Mouse (Mus musculus) adrenal gland (tissue): ENCODE measurements around the gene Plch1.

Source experiments
- intact Hi-C: fragments of 180-260 bp; cut with DNase I; formaldehyde crosslinking; loops from one replicate; pipeline ENCODE4 v1.15.1; 2025

Plch1 gene

DNA sequence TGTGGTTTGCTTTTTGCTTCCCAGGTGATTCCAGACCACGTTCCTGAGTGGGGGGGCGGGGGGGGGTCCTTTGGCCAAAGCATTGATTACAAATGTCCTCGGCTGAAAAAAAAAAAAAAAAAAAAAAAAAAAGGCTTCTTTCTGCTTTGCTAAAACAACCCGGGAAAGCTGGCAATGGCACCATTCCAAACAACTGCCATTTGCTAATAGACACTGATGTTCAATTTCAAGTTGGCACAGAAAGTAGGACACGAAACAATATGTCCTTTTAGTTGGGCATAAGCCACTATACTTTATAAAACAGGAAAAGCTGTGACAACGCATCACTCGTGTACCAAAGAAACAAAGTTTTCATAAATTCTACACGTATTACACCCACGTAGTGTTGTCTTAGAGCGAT lies 36.6 kb downstream of the Plch1 start:
- intact Hi-C loops = no loop called here

DNA sequence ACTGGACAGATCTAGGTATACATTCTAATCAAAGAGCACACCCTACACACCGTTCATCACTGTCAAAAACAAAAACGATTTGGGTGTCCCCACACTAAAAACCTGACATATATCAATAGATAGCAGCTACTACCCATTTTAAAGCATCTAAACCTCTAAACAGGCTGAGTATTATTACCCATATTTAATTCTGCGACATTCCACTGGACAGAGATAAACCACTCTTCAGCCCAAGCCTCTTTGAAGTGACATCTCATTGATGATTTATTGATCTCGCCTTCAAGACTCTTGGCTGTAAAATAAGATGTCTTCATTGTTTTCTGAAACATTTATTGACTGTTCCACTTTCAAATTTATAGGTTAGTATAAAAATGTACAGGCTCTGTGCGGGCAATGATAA lies 46.4 kb downstream of the Plch1 start:
- intact Hi-C loops = no loop called here

DNA sequence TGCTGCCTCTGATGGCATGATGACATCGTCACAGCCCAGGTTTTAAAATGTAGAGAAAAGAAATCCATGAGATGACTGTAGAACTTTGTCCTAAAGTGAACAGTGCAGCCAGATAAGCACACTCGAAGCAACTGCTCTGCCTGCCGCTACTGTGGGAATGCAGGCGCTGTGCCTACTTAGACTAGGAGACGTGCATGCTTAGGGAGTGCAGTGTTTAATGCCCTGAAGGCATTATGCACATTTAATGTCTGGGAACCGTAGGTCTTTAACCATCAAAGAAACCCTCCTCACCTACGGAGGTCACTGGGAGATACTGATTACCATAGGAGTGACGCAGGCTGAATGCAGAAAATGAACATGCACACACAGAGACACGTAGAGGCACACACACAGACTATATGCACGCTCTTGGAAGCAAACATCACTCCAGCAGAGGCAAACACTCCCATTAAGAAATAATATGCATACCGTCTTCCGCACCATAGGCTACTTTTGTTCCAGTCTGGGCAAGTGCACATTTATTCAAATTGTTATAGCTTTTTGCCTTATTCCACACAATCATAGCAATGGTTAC lies 48.1 kb downstream of the Plch1 start:
- intact Hi-C loops = no loop called here

DNA sequence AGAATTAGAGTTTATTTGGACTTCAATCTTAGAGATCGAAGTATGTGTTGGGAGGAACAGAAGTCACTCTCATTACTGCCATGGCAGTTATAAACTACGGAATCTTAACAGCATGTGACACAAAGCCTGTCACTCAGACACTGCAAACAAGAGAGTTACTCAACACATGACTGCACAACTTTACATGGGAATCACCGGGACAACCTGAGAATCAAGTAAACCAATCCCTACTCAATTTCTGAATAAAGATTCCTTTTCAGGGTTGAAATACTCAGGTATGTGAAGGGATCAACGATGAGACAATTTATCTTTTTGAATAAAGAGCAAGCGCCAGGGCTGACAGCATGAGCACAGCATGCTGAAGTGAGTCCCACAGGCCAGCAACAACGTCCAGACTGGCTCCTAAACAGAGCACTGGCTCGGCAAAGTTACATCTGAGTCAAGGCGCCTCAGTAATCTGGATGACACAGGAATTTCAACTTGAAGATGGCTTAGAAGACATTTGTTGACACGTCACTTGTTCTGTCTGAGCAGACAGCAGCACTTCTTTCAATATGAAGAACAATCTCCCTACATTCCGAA lies 49.4 kb downstream of the Plch1 start:
- intact Hi-C loops = no loop called here

DNA sequence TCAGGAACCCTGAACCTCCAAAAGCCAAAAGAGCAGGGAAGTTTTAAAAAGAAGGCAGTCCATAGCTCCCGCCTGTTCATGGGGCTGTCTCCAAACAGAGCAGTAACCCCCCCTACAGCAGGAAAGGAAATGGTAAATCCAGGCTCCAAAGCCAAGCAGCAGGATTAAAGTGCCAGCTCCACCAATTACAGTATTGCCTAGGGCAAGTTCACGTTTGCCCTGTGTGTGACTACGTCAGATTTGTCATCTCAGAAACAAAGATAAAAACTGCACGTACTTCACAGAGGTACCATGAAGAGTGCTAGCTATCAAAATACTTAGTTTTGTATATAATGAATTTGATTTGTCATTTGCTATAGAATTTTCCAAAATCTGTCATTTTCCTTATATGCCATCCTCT lies 55.1 kb downstream of the Plch1 start:
- intact Hi-C loops = no loop called here

DNA sequence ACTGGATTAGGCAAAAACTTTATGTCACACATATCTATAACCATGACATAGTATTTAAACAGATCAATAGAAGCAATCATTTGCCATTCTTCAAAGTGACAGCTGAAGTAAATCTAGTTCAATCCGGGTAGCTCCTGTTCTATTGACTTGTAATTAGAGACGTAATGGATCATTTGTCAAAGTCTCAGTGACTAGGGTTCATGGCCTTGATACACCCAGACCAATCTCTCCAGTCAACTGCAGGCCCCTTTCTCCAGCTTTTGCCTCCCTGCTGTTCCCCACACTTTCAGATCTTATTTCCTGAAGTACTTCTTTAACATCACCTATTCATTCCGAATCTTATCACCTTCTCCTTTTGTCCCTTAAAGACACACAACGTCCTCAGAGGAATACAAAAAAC lies 56.8 kb downstream of the Plch1 start:
- intact Hi-C loops = no loop called here

DNA sequence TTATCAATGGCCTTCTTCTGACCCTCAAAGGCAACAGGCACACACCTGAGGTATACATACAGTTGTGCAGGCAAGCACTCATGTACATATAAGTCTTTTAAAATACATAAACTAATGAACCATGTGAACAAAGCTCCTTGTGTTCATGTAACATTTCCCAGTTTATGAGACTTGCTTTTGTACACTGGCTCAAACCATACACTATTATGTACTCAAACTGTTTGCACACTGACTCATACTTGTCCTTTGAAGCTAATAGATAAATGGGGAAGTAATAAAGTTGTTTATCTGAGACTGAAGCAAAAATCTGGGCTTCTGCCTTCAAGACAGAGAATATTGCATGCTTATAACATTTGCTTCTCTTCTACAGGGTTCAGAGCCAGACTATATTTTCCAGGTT lies 61.5 kb downstream of the Plch1 start:
- intact Hi-C loops = no loop called here

DNA sequence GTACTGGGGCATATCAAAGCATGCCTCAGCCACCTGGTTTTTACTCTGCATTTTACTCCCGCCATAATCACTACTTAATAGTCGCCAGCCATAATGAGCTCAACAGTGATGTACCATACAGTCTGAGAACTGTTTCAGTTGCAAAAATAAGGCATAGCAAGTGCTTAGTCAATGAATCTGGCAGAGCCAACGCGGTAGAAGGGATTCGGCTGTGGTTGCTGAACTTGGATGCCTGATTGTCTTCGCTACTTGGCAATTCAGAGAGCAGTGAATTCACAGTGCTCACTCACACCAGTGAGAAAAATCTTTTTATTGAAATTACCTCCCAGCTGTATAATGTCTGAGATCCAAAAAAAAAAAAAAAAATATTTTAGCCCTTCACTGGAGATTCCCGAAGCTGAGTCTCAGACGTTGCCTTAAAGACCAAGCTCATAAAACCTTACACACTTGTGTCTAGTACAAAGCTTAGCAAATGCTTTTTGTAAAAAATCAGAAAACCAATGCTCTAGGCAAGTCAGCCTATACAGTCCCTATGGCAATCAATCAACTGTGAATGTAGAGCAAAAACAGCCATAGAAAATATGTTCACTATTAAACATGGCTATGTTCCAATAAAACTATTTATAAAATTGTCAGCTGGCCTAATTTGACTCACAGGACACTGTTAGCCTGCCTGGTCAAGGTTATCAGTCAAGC lies 62.2 kb downstream of the Plch1 start:
- intact Hi-C loops = no loop called here

DNA sequence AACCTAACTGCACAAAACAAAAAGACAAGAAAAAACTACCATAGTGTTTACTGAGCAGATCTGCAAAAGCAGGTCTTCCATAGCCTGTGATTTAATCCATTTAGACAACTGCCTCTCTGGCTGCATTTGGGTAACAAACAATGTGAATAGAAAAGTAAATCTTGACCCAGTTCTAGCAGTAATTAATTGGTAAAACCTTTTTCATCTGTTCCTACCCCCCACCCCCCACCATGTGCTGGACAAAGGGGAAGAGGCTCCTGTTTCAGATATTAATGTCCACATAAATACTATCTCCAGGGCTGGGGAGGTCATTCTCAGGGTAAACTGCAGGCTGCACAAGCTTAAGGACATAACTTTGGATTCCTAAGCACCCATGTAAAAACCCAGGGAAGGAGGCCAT lies 63.5 kb downstream of the Plch1 start:
- intact Hi-C loops = no loop called here

DNA sequence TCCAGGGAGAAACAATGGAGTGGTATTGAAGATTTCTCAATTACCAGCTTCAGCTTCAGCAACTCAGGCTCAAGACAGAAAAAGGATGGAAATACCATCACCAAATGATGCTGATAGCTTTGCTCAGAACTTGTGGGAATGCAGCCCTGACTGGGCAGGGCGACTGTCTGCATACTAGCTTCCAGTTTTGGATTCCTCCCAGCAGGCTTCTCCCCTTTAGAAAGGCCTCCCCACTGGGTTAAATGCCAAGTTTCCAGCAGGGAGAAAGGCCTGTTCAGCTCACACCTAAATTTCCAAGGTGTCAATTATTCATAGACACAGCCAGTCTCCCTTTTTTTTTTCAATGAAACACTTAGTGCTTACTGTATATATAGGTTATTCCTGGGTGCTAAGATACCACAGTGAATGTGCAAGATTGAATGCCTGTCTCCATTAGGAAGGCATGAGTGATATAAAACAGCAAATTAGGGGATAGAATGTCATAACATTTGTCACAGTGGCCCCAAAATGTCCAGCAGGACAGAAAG lies 75.3 kb downstream of the Plch1 start:
- intact Hi-C loops = no loop called here

DNA sequence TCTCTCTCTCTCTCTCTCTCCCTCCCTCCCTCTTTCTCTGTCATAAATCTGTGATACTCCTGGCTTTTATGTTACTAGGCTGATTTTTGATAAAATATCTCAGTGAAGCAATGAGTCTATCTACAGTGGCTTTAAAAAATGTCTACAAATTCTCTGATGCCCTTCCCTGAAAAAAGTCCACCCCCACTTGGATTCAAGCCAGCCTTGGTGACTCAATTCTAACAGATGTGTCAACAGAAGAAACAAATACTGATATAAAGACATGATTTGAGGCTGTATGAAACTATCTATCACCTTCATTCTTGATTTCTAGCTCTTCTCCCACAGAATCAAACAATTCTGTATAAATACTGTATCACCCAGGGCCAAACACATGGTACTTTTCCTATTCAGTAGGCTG lies 76.6 kb downstream of the Plch1 start:
- intact Hi-C loops = no loop called here

DNA sequence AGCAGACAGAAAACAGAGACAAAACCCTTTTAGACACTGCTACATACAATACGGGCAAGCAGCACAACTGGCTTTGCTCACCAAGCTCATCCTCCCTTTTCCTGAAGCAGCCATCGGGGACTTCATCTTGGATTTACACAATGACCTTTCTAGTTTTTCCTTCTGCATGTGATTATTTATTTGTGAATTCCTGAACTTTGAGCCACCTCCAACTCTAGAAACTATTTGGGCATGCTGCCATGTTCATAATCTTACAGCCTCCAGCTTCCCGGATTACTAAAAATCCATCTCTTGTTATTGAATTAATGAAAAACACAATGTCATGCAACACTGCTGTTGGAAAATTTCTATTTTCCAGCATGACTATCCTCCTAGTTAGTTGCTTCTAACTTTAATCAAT lies 84.1 kb downstream of the Plch1 start:
- intact Hi-C loops = no loop called here

DNA sequence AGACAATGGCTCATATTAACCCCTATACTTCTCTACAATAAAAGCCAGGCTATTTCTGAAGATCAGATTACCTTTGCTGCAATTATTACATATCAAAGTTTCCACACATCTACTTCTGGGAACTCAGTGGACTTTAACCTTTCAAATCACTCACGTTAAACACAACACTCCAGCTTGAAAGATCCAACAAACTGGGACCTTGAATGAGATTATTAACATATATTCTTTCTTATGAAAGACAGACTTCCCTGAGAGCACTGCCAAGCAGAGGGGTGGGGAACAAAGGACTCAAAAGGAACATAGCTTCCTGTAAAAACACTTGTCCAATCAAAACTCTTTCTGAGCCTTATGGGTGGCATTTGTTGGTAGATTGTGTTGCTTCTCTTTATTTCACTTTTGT lies 85.1 kb downstream of the Plch1 start:
- intact Hi-C loops = no loop called here

DNA sequence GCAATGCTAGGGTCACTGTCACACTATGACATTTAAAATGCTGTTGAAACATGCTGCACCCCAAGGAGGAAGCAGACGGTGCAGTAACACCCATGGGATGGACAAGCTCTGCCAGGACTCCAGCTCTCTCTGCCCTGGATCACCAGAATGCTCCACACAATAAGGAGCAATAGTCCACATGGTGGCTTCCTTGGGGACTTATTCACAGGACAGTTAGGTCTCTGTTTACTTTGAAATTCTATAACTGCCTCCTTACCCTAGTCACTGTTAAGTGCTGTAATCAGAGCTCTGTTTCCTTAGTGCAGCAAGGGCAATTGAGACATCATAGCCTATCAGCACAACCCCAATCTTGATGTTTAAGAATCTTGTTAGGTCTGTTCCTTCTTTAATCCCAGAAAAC lies 92.4 kb downstream of the Plch1 start:
- intact Hi-C loops = no loop called here

DNA sequence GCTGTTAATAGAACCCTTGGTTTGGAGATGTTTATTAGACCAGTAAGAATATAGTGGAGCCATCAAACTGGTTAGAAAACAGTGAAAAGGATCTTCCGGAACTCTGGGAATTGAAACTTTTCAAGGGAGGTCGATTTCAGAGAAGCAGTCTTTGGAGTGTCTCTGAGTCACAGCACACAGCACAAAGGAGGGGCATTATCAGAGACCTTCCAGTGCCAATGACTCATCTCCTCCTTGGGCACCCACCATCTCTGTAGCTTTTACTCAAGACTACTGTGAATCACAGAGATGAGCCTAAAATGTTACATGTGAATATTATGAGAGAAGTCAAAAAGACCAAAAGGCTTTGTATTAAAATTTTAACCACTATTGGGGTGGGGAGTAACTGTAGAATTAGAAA lies 93.8 kb downstream of the Plch1 start:
- intact Hi-C loops = no loop called here

DNA sequence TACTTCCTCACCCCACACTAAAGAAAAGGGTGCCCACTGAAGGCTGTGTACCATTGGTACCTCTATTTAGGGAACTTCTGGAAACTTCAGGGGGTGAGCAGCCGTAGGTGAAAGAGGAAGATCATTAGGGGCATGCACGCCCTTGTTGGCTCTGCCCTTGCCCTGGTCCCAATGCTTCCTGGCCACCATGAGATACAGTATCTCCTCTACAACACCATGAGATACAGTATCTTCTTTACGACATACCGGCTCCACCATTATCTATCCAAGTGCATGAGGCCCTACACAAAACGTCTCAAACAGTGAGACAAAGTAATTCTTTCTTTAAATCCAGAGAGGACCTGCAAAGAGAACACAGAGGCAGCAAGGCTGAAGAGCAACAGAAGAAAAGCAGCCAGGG lies 98.6 kb downstream of the Plch1 start:
- intact Hi-C loops = no loop called here

DNA sequence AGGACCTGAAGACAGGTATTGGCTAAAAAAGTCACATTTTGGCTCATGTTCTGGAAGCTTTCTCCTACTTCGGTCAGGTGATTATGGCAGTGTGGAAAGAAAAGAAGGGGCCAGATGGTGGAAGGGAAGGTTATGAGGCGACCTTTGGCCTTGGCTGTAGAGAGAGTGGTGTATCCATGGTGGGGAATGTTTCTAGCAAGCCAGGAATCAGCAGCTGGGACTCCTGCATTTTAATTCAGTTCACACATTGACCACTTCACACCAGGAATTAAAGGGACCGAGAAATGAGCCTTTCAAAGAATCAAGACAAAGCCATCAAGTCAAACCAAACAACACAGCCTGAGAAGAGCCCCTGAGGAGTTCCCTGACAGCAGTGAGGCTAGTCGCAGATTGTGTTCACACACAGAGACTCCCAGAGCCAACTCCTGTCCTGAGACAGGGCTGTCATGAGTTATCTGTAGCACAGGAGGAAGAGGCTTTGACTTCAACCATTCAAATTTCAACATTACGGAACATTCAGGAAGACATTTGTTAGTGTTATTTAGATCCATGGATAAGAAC lies 112.4 kb downstream of the Plch1 start:
- intact Hi-C loops = no loop called here

DNA sequence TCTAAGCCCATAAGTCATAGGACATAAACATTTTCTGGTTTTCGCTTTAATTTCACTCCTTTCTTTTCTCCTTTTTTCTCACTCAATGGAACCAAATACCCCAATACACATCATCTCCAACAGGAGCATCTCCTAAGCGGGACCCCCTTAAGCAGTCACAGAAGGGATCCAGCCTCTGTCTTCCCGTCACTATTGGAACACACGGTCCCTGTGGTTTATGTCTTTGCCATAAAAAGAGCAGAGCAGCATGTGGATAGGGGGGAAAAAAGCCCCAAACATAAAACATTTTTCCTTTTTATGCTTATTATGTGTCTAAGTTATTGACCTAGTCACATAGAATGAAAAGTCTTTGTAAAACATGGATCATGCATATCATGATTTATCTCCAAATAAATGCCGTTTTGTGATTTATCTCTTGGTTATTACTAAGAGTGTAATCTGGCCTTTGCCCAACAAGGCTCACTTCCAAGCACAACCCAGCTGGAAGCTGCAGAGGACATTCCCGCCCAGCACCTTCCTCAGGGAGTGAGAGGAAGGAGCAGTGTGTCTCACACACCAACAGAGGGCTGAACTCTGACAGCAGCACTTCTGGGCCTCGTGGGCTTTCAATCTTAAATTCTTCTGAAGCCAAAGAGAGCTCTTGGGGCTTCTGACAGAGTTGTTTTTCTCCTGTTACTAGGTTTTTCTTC lies 126.5 kb downstream of the Plch1 start:
- intact Hi-C loops = no loop called here

DNA sequence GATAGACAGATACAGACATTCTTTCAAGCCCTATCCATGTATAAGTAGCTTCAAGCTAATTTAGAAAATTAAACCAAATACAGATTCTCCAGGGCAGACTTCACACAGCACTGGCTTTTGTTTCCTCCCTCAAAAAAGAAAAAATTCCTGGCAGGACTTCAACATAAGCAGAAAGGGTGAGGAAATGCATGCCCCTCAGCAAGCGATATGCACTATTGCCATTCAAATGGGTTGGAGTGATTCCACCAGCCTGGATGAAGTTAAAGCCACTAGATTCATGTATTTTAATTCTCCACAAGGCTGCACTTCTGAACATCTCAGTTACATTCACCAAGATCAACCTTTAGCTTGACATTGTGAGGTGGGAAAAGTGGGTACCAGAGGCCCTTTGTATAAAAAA lies 138.5 kb downstream of the Plch1 start:
- intact Hi-C loops = no loop called here

DNA sequence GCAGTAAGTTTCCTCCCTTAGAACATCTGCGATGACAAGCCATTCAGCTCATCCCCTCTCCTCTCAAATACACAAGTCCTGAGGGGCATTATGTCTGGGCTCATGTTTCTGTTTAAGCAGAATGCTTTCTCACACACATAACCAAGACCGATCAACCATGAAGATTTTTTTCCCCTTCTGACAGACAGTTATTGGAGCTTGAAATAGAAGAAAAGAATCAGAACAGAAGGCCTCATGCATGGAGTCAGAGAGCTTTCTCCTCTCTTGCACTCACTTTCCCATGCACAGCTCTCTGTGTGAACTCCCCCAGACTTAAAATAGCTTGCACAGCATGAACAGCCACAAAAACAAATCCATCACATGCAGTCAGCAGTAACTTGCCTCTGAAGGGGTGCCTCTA lies 159.2 kb downstream of the Plch1 start:
- intact Hi-C loops = no loop called here

DNA sequence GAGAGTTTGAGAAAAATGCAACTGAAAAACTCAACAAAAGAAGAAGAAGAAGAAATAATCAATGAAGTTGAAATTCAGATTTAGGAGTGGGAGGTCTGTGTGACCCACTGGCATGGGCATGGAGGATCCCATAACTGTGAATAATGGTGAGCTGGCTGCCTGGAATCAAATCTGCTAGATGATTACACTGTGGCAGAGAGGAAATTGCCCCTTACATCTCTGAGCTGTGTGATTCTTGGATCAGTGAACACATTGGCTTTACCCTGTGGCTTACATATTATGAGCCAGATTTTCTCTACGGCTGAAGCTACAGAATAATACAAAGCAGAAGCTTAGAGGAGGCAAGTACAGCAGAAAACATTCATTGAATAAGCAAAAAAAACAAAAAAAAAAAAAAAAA lies 170.9 kb downstream of the Plch1 start:
- intact Hi-C loops = no loop called here

DNA sequence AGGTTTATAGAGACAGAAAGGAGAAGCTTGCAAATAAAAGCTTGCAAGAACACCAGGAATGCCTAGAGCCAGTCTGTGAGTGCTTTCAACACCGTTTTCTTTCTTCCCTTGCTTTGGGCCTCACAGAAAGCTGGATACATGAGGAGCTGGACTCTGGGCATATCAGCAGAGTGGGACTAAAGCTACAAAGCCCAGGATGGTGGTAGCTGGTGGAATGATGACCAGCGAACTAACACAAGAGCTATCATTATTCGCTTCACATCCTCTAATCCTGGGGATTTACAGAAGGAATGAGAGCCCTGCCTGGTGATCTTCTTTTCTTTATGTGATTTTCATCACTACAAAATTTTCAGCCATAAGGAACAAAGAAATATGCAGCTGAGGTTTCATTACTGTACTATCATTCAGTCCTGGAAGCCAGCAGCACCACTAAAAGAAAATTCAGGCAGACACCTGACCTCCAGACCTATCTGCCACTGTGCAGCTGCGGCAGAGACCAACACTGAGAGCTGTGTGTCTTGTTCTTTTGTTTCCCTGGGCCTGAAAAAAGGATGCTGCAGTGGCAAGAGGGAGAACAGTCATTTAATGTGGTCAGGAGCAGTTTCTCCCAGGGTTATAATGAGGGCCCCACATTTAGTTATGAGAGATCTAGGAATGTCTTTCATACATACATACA lies 172.5 kb downstream of the Plch1 start:
- intact Hi-C loops = no loop called here
